Mouse (Mus musculus) embryonic facial prominence, embryonic 14.5 days (tissue): Measurements from ENCODE around the gene Zkscan16. TPM values are rescaled to one million over a fixed set of nuclear protein-coding genes. Genes with fewer than 3 reads are reported as not detected.

ENCODE experiments used
- ATAC-seq: fragments of 200-750 bp; cut with Nextera tagmentation; 2 replicates; pipeline ENCODE4 v1.8.0; 2017; ENCODE audit warnings: low read depth, moderate number of reproducible peaks, moderate TSS enrichment
- DNase-seq: peaks from one replicate; pipeline ENCODE4 v3.0.0-alpha.2; 2015; ENCODE audit warnings: low spot score
- H3K27ac ChIP-seq: fragments of 300-500 bp; sonication (generic); replicated peaks from 2 replicates; pipeline ENCODE4 v1.5.1; 2014; ENCODE audit warnings: low read depth, mild to moderate bottlenecking, low read length, moderate library complexity
- H3K27me3 ChIP-seq: fragments of 300-500 bp; sonication (generic); replicated peaks from 2 replicates; pipeline ENCODE4 v1.6.1; 2014; ENCODE audit warnings: low read length; ENCODE audit not compliant: control insufficient read depth, insufficient read depth
- H3K36me3 ChIP-seq: fragments of 300-500 bp; sonication (generic); 2 replicates; pipeline ENCODE4 v1.6.1; 2014; ENCODE audit warnings: low read length, mixed read lengths; ENCODE audit not compliant: control insufficient read depth, insufficient read depth
- H3K4me1 ChIP-seq: fragments of 300-500 bp; sonication (generic); 2 replicates; pipeline ENCODE4 v1.6.1; 2014; ENCODE audit warnings: antibody characterized with exemption, low read length; ENCODE audit not compliant: control insufficient read depth, insufficient read depth
- H3K4me2 ChIP-seq: fragments of 300-500 bp; sonication (generic); 2 replicates; pipeline ENCODE4 v1.6.1; 2014; ENCODE audit warnings: low read depth, mild to moderate bottlenecking, low read length, moderate library complexity, mixed read lengths
- H3K4me3 ChIP-seq: fragments of 300-500 bp; sonication (generic); 2 replicates; pipeline ENCODE4 v1.5.1; 2014; ENCODE audit warnings: low read depth, mild to moderate bottlenecking, low read length
- H3K9ac ChIP-seq: fragments of 300-500 bp; sonication (generic); 2 replicates; pipeline ENCODE4 v1.6.1; 2014; ENCODE audit warnings: low read depth, mild to moderate bottlenecking, low read length, moderate library complexity, mixed read lengths
- H3K9me3 ChIP-seq: fragments of 300-500 bp; sonication (generic); 2 replicates; pipeline ENCODE4 v1.6.1; 2016; ENCODE audit warnings: low read length; ENCODE audit not compliant: control insufficient read depth
- WGBS: fragments of 180-500 bp; shearing (Covaris S2); extraction: QIAGEN DNeasy Blood & Tissue Kit; methylation state at CpG from one replicate; pipeline ENCODE4 v1.1.7; 2014; 5-methylcytosine and 5-hydroxymethylcytosine counted together
- polyA plus RNA-seq: library from polyadenylated mRNA; unstranded; fragments of >200 nt; fragmentation: Nextera tagmentation; extraction: Ambion mirVana; gene quantifications from 2 replicates; pipeline ENCODE4 v1.2.1, GENCODE M21; 2014

The Zkscan16 gene
- polyA plus RNA-seq, 1 experiment from 2014 or later: 0.75 TPM

- H3K9me3 ChIP-seq: no peaks in the 10 kb centered on the region; the same call in 1 of the 2 replicates
Observed at GRCm38 (mm10) chr4:58952630-58953029, 9.2 kb downstream of the Zkscan16 start.

DNA sequence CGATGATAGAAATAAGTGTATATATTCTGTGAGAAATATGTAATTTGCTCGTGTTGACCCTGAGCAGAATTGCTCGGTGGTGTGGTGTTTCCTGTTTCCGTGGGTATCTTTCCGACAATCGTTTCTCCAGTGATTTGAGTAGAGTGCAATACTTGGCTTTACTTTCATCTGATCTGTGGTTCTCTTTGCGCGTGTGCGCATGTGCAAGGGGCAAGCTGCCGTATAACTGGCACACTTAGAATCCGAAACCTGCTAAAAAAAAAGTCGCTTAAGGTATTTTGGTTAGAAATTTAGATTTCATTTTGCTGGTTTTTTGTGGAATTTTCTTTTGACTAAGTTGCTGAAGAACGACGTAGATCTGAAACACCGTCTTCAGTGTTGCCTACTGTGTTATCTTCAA is 18.3 kb downstream of the Zkscan16 start:
- ATAC-seq: no peak
- Histone ChIP-seq H3K36me3 (peaks cover 10% of the 10 kb centered on the region), H3K27ac (no peak overlapping the region), H3K9ac (no peak overlapping the region), H3K4me1 (no peaks in the 10 kb centered on the region), H3K9me3 (no peaks in the 10 kb centered on the region; the same call in 1 of the 2 replicates), H3K4me3 (no peak overlapping the region), H3K27me3 (no peaks in the 10 kb centered on the region), H3K4me2 (no peak overlapping the region)
- WGBS: 90% methylated on average over 15 of the region's 15 CpGs
- DNase-seq: no peak

More at GRCm38 (mm10) chr4:58952630-58953029, 9.2 kb downstream of the Zkscan16 start:
- Histone ChIP-seq H3K27ac (no peak overlapping the region), H3K36me3 (peaks cover 18% of the 10 kb centered on the region), H3K27me3 (no peaks in the 10 kb centered on the region), H3K4me2 (no peak overlapping the region), H3K4me1 (no peaks in the 10 kb centered on the region), H3K4me3 (no peak overlapping the region), H3K9ac (no peak overlapping the region)
- WGBS: 92% methylated on average over 11 of the region's 11 CpGs
- DNase-seq (no peak), ATAC-seq (no peak)

GRCm38 (mm10) chr4:58963271-58963670 is 19.8 kb downstream of the Zkscan16 start:
- ATAC-seq: no peak

GRCm38 (mm10) chr4:58965136-58965535 is 21.7 kb downstream of the Zkscan16 start:
- H3K36me3 ChIP-seq: no peaks in the 10 kb centered on the region
- no peak overlapping the region for H3K4me3 ChIP-seq
- H3K4me1 ChIP-seq: no peaks in the 10 kb centered on the region
- no peaks in the 10 kb centered on the region for H3K9me3 ChIP-seq
- WGBS: 90% methylated on average over 1 of the region's 1 CpGs
- no peaks in the 10 kb centered on the region for H3K27me3 ChIP-seq
- no peak overlapping the region for H3K4me2 ChIP-seq
- H3K9ac ChIP-seq: no peak overlapping the region
- no peak for ATAC-seq
- DNase-seq: no peak
- no peak overlapping the region for H3K27ac ChIP-seq

More at GRCm38 (mm10) chr4:58963271-58963670, 19.8 kb downstream of the Zkscan16 start:
- Histone ChIP-seq H3K4me3 (no peak overlapping the region), H3K27ac (no peak overlapping the region), H3K4me2 (no peak overlapping the region), H3K9ac (no peak overlapping the region), H3K9me3 (no peaks in the 10 kb centered on the region), H3K4me1 (no peaks in the 10 kb centered on the region), H3K27me3 (no peaks in the 10 kb centered on the region), H3K36me3 (no peaks in the 10 kb centered on the region)
- no peak for DNase-seq
- WGBS: 88% methylated on average over 4 of the region's 4 CpGs

GRCm38 (mm10) chr4:58970678-58971077 is 27.2 kb downstream of the Zkscan16 start:
- H3K27ac ChIP-seq: no peak overlapping the region
- no peak for DNase-seq
- H3K4me2 ChIP-seq: no peak overlapping the region
- no peak overlapping the region for H3K4me3 ChIP-seq
- ATAC-seq: no peak
- no peaks in the 10 kb centered on the region for H3K4me1 ChIP-seq
- WGBS: 97% methylated on average over 4 of the region's 4 CpGs
- H3K9me3 ChIP-seq: no peaks in the 10 kb centered on the region
- no peak overlapping the region for H3K9ac ChIP-seq
- no peaks in the 10 kb centered on the region for H3K27me3 ChIP-seq
- H3K36me3 ChIP-seq: peaks cover 27% of the 10 kb centered on the region

DNA sequence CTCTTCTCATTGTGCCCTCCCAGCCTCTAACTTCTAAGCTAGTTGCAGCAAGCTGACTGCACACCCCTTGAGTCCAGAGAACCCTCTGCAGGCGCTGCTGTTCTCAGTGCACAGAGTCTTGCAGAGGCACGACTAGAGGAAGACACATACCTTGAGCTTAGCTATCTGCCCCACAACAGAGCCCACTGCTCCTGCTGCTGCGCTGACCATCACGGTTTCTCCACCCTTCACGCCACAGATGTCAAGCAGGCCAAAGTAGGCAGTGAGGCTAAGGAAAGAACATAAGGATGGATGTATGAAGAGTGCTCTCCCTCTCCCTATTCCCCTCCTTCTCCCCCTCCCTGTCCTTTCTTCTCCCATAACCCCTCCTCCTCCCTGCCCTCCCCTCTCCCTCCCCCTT is 32.3 kb downstream of the Zkscan16 start:
- Histone ChIP-seq H3K27me3 (no peaks in the 10 kb centered on the region), H3K4me3 (no peak overlapping the region), H3K9ac (no peak overlapping the region), H3K36me3 (peaks cover 39% of the 10 kb centered on the region), H3K27ac (no peak overlapping the region), H3K4me2 (no peak overlapping the region), H3K4me1 (no peaks in the 10 kb centered on the region), H3K9me3 (no peaks in the 10 kb centered on the region)
- no peak for DNase-seq
- 77% methylated on average over 5 of the region's 5 CpGs for WGBS
- no peak for ATAC-seq

DNA sequence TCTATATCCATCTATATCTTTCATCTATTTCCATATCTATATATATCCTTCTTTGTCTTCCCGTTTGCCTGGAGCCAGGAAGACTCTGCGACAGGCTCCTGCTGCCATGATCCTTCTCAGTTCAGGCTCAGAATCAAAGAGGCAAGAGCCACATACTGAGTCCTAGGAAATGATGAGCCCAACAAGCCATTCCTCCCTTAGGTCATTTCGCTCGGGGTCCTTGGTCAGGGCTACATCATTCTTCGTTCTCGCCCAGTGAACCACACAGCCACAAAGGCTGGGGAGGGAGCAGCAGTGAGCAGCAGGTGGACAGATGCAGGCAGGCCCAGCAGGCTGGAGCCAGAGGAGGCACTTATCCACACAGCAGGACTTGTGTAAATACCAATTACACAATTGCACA is 38.0 kb downstream of the Zkscan16 start:
- no peaks in the 10 kb centered on the region for H3K9me3 ChIP-seq
- H3K9ac ChIP-seq: no peak overlapping the region
- no peak for DNase-seq
- H3K36me3 ChIP-seq: peaks cover 22% of the 10 kb centered on the region; the same call in 1 of the 2 replicates
- H3K4me1 ChIP-seq: no peaks in the 10 kb centered on the region
- ATAC-seq: no peak
- H3K27ac ChIP-seq: no peak overlapping the region
- no peak overlapping the region for H3K4me3 ChIP-seq
- no peak overlapping the region for H3K4me2 ChIP-seq
- H3K27me3 ChIP-seq: no peaks in the 10 kb centered on the region
- 77% methylated on average over 6 of the region's 6 CpGs for WGBS

GRCm38 (mm10) chr4:58982806-58983205 is 39.4 kb downstream of the Zkscan16 start:
- Histone ChIP-seq H3K9me3 (no peaks in the 10 kb centered on the region), H3K4me3 (no peak overlapping the region), H3K4me1 (no peaks in the 10 kb centered on the region), H3K36me3 (peaks cover 13% of the 10 kb centered on the region; the same call in 1 of the 2 replicates), H3K9ac (no peak overlapping the region), H3K4me2 (no peak overlapping the region), H3K27ac (no peak overlapping the region), H3K27me3 (no peaks in the 10 kb centered on the region)
- DNase-seq: no peak
- WGBS: 83% methylated on average over 8 of the region's 8 CpGs
- ATAC-seq: no peak

GRCm38 (mm10) chr4:58985157-58985648 is 41.8 kb downstream of the Zkscan16 start:
- WGBS: 23% methylated on average over 7 of the region's 7 CpGs
- Histone ChIP-seq H3K4me1 (no peaks in the 10 kb centered on the region), H3K9ac (no peak overlapping the region), H3K27ac (no peak overlapping the region), H3K4me2 (no peak overlapping the region), H3K4me3 (no peak overlapping the region), H3K9me3 (no peaks in the 10 kb centered on the region), H3K27me3 (no peaks in the 10 kb centered on the region), H3K36me3 (0 out of 2 replicates have a peak, but pooled peaks cover 12% of the 10 kb centered on the region)
- ATAC-seq: 0 out of 2 replicates have a peak, but pooled peaks have one; percentile 38
- peak; percentile 59 for DNase-seq
